Mouse (Mus musculus): ENCODE measurements at regions not wholly inside any gene's neighbourhood (a gene's known extent, or its start where the extent isn't known, plus 50 kb on each side); places are given as distances from the start of the nearest gene placed in this dataset.

GRCm38 (mm10) chr4:103508435-103508834 lies 110.7 kb upstream of the Dab1 start:
- TF ChIP-seq CTCF (IDR thresholded peaks at IDR 0.05; ENCODE audit: low read depth) (no peak), EP300 (IDR thresholded peaks at IDR 0.05; ENCODE audit: low read depth) (no peak)
